Mouse (Mus musculus) liver, embryonic 14.5 days (tissue): ENCODE data around the gene Cenpb. TPM values are rescaled to one million over a fixed set of nuclear protein-coding genes. Genes with fewer than 3 reads are reported as not detected.

Source experiments
- ATAC-seq: fragments of 200-750 bp; cut with Nextera tagmentation; 2 replicates; pipeline ENCODE4 v1.8.0; 2017; ENCODE audit warnings: moderate number of reproducible peaks, mild to moderate bottlenecking, moderate library complexity; ENCODE audit not compliant: insufficient read depth
- DNase-seq, 3 experiments: peaks; one replicate each; pipeline ENCODE4 v3.0.0-alpha.2; 2012 to 2013; ENCODE audit warnings: low read depth in 3 of 3, low spot score in 3 of 3
- H3K27ac ChIP-seq: fragments of 300-500 bp; sonication (generic); 2 replicates; pipeline ENCODE4 v1.5.1; 2014; ENCODE audit warnings: moderate library complexity, mild to moderate bottlenecking, control low read depth, inconsistent platforms
- H3K27me3 ChIP-seq: fragments of 300-500 bp; sonication (generic); 2 replicates; pipeline ENCODE4 v1.6.1; 2014; ENCODE audit warnings: mild to moderate bottlenecking, low read length, moderate library complexity; ENCODE audit not compliant: control insufficient read depth, insufficient read depth
- H3K36me3 ChIP-seq: fragments of 300-500 bp; sonication (generic); replicated peaks from 2 replicates; pipeline ENCODE4 v1.6.1; 2014; ENCODE audit warnings: low read depth; ENCODE audit not compliant: control insufficient read depth, insufficient read depth
- H3K4me1 ChIP-seq, 2 experiments: fragments of 200-500 bp in 1 of 2; fragments of 300-500 bp in 1 of 2; sonication (generic) in 1 of 2; replicated peaks; 2 replicates each; pipeline ENCODE4 v1.6.1; 2012 to 2014; ENCODE audit warnings: antibody characterized with exemption in 1 of 2, inconsistent platforms in 1 of 2, low read length in 1 of 2; ENCODE audit not compliant: control insufficient read depth in 2 of 2, insufficient read depth in 2 of 2
- H3K4me2 ChIP-seq: fragments of 300-500 bp; sonication (generic); 2 replicates; pipeline ENCODE4 v1.6.1; 2014; ENCODE audit warnings: low read depth, mild to moderate bottlenecking, control low read depth, moderate library complexity
- H3K4me3 ChIP-seq, 2 experiments: fragments of 200-500 bp in 1 of 2; fragments of 300-500 bp in 1 of 2; sonication (generic) in 1 of 2; 2 replicates each; pipeline ENCODE4 v1.5.1; 2012 to 2014; ENCODE audit warnings: low read depth in 2 of 2, low read length in 2 of 2, mild to moderate bottlenecking in 2 of 2, control low read depth in 1 of 2, inconsistent platforms in 1 of 2, moderate library complexity in 1 of 2; ENCODE audit not compliant: insufficient read depth in 1 of 2
- H3K9ac ChIP-seq: fragments of 300-500 bp; sonication (generic); replicated peaks from 2 replicates; pipeline ENCODE4 v1.6.1; 2014; ENCODE audit warnings: mild to moderate bottlenecking, control low read depth, moderate library complexity
- H3K9me3 ChIP-seq: fragments of 300-500 bp; sonication (generic); 2 replicates; pipeline ENCODE4 v1.6.1; 2016; ENCODE audit warnings: low read length, mixed read lengths; ENCODE audit not compliant: control insufficient read depth
- CTCF ChIP-seq: IDR thresholded peaks from 2 replicates; pipeline ENCODE4 v1.5.1; 2016; ENCODE audit warnings: antibody characterized with exemption, low read depth, control low read depth
- EP300 ChIP-seq: IDR thresholded peaks from 2 replicates; pipeline ENCODE4 v1.6.1; 2016; ENCODE audit warnings: antibody characterized with exemption, low read depth
- WGBS: fragments of 180-500 bp; shearing (Covaris S2); extraction: QIAGEN DNeasy Blood & Tissue Kit; methylation state at CpG from one replicate; pipeline ENCODE4 v1.1.7; 2014; ENCODE audit not compliant: insufficient replicate concordance; 5-methylcytosine and 5-hydroxymethylcytosine counted together
- polyA plus RNA-seq, 2 experiments: library from polyadenylated mRNA; depleted of rRNA in 1 of 2; stranded (reverse) in 1 of 2; unstranded in 1 of 2; fragments of >200 nt; fragmentation: Nextera tagmentation in 1 of 2; extraction: Ambion mirVana in 1 of 2; gene quantifications; 2 replicates each; pipeline versions ENCODE4 v1.2.1 to v1.2.3; 2012 to 2014

The Cenpb gene
- polyA plus RNA-seq, 2 experiments: 2.7 to 12.4 TPM

GRCm38 (mm10) chr2:131188311-131188710, 8.4 kb upstream of the Cenpb start:
- H3K27me3 ChIP-seq: no peaks in the 10 kb centered on the region
- H3K27ac ChIP-seq: peak overlapping the region; percentile 90
- H3K9me3 ChIP-seq: no peaks in the 10 kb centered on the region
- WGBS: 59% methylated on average over 5 of the region's 5 CpGs
- H3K4me2 ChIP-seq: peak overlapping the region; percentile 98
- DNase-seq (peak in 2 of 3 experiments; percentile 64 to 67), ATAC-seq (peak; percentile 13; the same call in 1 of the 2 replicates)
- H3K9ac ChIP-seq: peak overlapping the region; percentile 95
- H3K4me3 ChIP-seq: peak overlapping the region; percentile 76 to 78
- peaks cover 51% of the 10 kb centered on the region for H3K36me3 ChIP-seq
- TF ChIP-seq CTCF: peak; percentile 70
- peak; percentile 42; the same call in 1 of the 2 replicates for TF ChIP-seq EP300
- H3K4me1 ChIP-seq: peaks cover 27 to 34% of the 10 kb centered on the region in 2 experiments

GRCm38 (mm10) chr2:131187602-131187922, 7.7 kb upstream of the Cenpb start:
- H3K27ac ChIP-seq: peak overlapping the region; percentile 90
- TF ChIP-seq EP300 (no peak), CTCF (no peak)
- no peaks in the 10 kb centered on the region for H3K9me3 ChIP-seq
- ATAC-seq: no peak
- peak overlapping the region; percentile 76 to 78 for H3K4me3 ChIP-seq
- peak overlapping the region; percentile 95 for H3K9ac ChIP-seq
- H3K4me2 ChIP-seq: peak overlapping the region; percentile 98
- no peaks in the 10 kb centered on the region for H3K27me3 ChIP-seq
- no peak for DNase-seq
- peaks cover 44% of the 10 kb centered on the region for H3K36me3 ChIP-seq
- peaks cover 27 to 34% of the 10 kb centered on the region in 2 experiments for H3K4me1 ChIP-seq
- 31% methylated on average over 3 of the region's 3 CpGs for WGBS

GRCm38 (mm10) chr2:131186771-131187601, 7.1 kb upstream of the Cenpb start, which contains the start of the genes Cdc25b and Spef1:
Gene Cdc25b, plus strand, starts transcription at chr2:131186949.
Gene Spef1, minus strand, starts transcription at chr2:131187282.
- TF ChIP-seq EP300 (no peak; the same call in 1 of the 2 replicates), CTCF (peak; percentile 50)
- Histone ChIP-seq H3K9me3 (no peaks in the 10 kb centered on the region), H3K27ac (peak within 1 kb of the TSS; percentile 90), H3K4me1 (peaks cover 27 to 34% of the 10 kb centered on the region in 2 experiments), H3K36me3 (peaks cover 38% of the 10 kb centered on the region), H3K9ac (peak within 1 kb of the TSS; percentile 95), H3K4me3 (peak within 1 kb of the TSS; percentile 76 to 78), H3K4me2 (peak within 1 kb of the TSS; percentile 98), H3K27me3 (no peaks in the 10 kb centered on the region)
- peak in 2 of 3 experiments; percentile 79 to 81 for DNase-seq
- ATAC-seq: peak; percentile 88
- 2% methylated on average over 43 of the region's 43 CpGs for WGBS

- TF ChIP-seq EP300 (no peak), CTCF (no peak)
- Histone ChIP-seq H3K4me2 (peak overlapping the region; percentile 98), H3K36me3 (peaks cover 31% of the 10 kb centered on the region), H3K9ac (peak overlapping the region; percentile 95), H3K27ac (peak overlapping the region; percentile 90), H3K4me3 (peak overlapping the region; percentile 64 to 78), H3K9me3 (no peaks in the 10 kb centered on the region), H3K27me3 (no peaks in the 10 kb centered on the region), H3K4me1 (peaks cover 27 to 34% of the 10 kb centered on the region in 2 experiments)
- 6% methylated on average over 14 of the region's 14 CpGs for WGBS
- DNase-seq (no peak), ATAC-seq (peak; percentile 50)
Observed at GRCm38 (mm10) chr2:131186343-131186742, 6.5 kb upstream of the Cenpb start.

- TF ChIP-seq CTCF (peak; percentile 9; the same call in 1 of the 2 replicates), EP300 (no peak)
- H3K4me2 ChIP-seq: peak overlapping the region; percentile 96
- no peaks in the 10 kb centered on the region for H3K9me3 ChIP-seq
- peak overlapping the region; percentile 87 for H3K9ac ChIP-seq
- H3K4me1 ChIP-seq: peaks cover 24 to 27% of the 10 kb centered on the region in 2 experiments
- ATAC-seq: peak; percentile 71
- peak overlapping the region; percentile 80 to 92 for H3K4me3 ChIP-seq
- WGBS: under 1% methylated on average over 67 of the region's 67 CpGs
- DNase-seq: peak in 1 of 3 experiments; percentile 37
- peak overlapping the region; percentile 82 for H3K27ac ChIP-seq
- H3K36me3 ChIP-seq: no peaks in the 10 kb centered on the region; the same call in 1 of the 2 replicates
- H3K27me3 ChIP-seq: peaks cover 1% of the 10 kb centered on the region
Observed at GRCm38 (mm10) chr2:131179246-131179886, 501 bp downstream of the Cenpb start.
